ENCODE assay signal across 9 mouse cellular contexts in the genomic region with DNA sequence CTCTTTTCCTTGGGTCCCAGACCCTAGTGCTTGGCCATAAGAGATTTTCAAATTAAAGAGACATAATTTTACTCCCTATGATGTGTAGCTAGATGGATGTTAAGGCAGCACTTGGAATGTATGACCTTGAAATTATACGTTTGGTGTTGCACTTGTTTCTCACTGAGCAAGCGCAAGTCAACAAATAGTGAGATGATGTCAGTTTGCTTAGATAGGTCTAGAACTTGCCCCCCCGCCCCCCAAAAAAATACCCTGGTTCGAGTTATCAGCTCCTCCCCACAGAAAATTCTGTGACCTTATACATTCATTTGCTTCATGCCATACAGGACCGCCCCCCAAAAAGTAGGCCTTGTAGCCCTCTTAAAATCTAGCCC. TPM values are rescaled to one million over a fixed set of nuclear protein-coding genes. Genes with fewer than 3 reads are reported as not detected.
A peak's percentile ranks its signal among the peaks of the same experiment; 100 is the strongest.
DNase-seq lines count a peak whose midpoint lies in the region; ATAC-seq and TF ChIP-seq lines count a peak whose summit lies in the region.
"Had no signal": no experiment of that assay in that cellular context is flagged by ENCODE, and none has a peak within 500 bp of the region (broad histone marks: within the 10 kb centered on the region; RNA-seq: fewer than 3 reads in every experiment).

No protein-coding gene starts in this region.

- H3K4me1 ChIP-seq in kidney, embryonic 15.5 days: peaks cover 65% of the 10 kb centered on the region
- peaks cover 39% of the 10 kb centered on the region for H3K4me1 ChIP-seq in embryonic facial prominence, embryonic 12.5 days
- peaks cover 6% of the 10 kb centered on the region; the same call in 1 of the 2 replicates for H3K4me1 ChIP-seq in hindbrain, postnatal 0 days (ENCODE audit: insufficient read depth, low read length)
- peaks cover 5% of the 10 kb centered on the region for H3K4me1 ChIP-seq in midbrain, embryonic 16.5 days (ENCODE audit: control insufficient read depth, insufficient read depth, low read length)

- peak overlapping the region; percentile 66 for H3K4me3 ChIP-seq in kidney, embryonic 15.5 days (replicated peaks)
- 0 out of 2 replicates have a peak overlapping the region, but pooled peaks have one; percentile 14 for H3K4me3 ChIP-seq in embryonic facial prominence, embryonic 12.5 days
- H3K4me3 ChIP-seq in hindbrain, postnatal 0 days (ENCODE audit: low read length): no peak overlapping the region
- peak overlapping the region; percentile 47 for H3K4me3 ChIP-seq in midbrain, embryonic 16.5 days (ENCODE audit: low read depth, low read length)

- peaks cover 34% of the 10 kb centered on the region for H3K36me3 ChIP-seq in kidney, embryonic 15.5 days
- H3K36me3 ChIP-seq in embryonic facial prominence, embryonic 12.5 days: peaks cover 23% of the 10 kb centered on the region
- H3K36me3 ChIP-seq in hindbrain, postnatal 0 days (ENCODE audit: insufficient read depth, low read length): 0 out of 2 replicates have a peak, but pooled peaks cover 8% of the 10 kb centered on the region
- no peaks in the 10 kb centered on the region for H3K36me3 ChIP-seq in midbrain, embryonic 16.5 days (ENCODE audit: control insufficient read depth, insufficient read depth, low read length)

- 58% methylated on average over 5 of the region's 5 CpGs for WGBS in kidney, embryonic 15.5 days
- 58% methylated on average over 5 of the region's 5 CpGs for WGBS in embryonic facial prominence, embryonic 12.5 days
- WGBS in hindbrain, postnatal 0 days: 55% methylated on average over 5 of the region's 5 CpGs
- 61% methylated on average over 5 of the region's 5 CpGs for WGBS in midbrain, embryonic 16.5 days

- H3K9ac ChIP-seq in kidney, embryonic 15.5 days: no peak overlapping the region
- no peak overlapping the region for H3K9ac ChIP-seq in embryonic facial prominence, embryonic 12.5 days
- H3K9ac ChIP-seq in hindbrain, postnatal 0 days (replicated peaks; ENCODE audit: low read length): no peak overlapping the region
- H3K9ac ChIP-seq in midbrain, embryonic 16.5 days (ENCODE audit: low read depth, low read length): peak overlapping the region; percentile 42; the same call in 1 of the 2 replicates

- H3K9me3 ChIP-seq in kidney, embryonic 15.5 days (replicated peaks): no peaks in the 10 kb centered on the region
- no peaks in the 10 kb centered on the region for H3K9me3 ChIP-seq in embryonic facial prominence, embryonic 12.5 days
- no peaks in the 10 kb centered on the region for H3K9me3 ChIP-seq in hindbrain, postnatal 0 days (ENCODE audit: low read length)
- no peaks in the 10 kb centered on the region for H3K9me3 ChIP-seq in midbrain, embryonic 16.5 days (replicated peaks; ENCODE audit: control insufficient read depth, low read length, poor library complexity, severe bottlenecking)

- H3K27me3 ChIP-seq in kidney, embryonic 15.5 days: no peaks in the 10 kb centered on the region
- H3K27me3 ChIP-seq in embryonic facial prominence, embryonic 12.5 days: no peaks in the 10 kb centered on the region
- no peaks in the 10 kb centered on the region for H3K27me3 ChIP-seq in hindbrain, postnatal 0 days (ENCODE audit: insufficient read depth, low read length)
- H3K27me3 ChIP-seq in midbrain, embryonic 16.5 days (ENCODE audit: control insufficient read depth, insufficient read depth, low read depth, low read length): no peaks in the 10 kb centered on the region
- H3K27me3 ChIP-seq: Patski had no signal

- 0 out of 2 replicates have a peak overlapping the region, but pooled peaks have one; percentile 85 for H3K27ac ChIP-seq in kidney, embryonic 15.5 days
- 0 out of 2 replicates have a peak overlapping the region, but pooled peaks have one; percentile 23 for H3K27ac ChIP-seq in embryonic facial prominence, embryonic 12.5 days
- H3K27ac ChIP-seq in hindbrain, postnatal 0 days: peak overlapping the region; percentile 52
- peak overlapping the region; percentile 12; the same call in 1 of the 2 replicates for H3K27ac ChIP-seq in midbrain, embryonic 16.5 days (ENCODE audit: low read length)

- H3K4me2 ChIP-seq in kidney, embryonic 15.5 days: peak overlapping the region; percentile 97
- H3K4me2 ChIP-seq in embryonic facial prominence, embryonic 12.5 days (replicated peaks): peak overlapping the region; percentile 98
- H3K4me2 ChIP-seq in hindbrain, postnatal 0 days (ENCODE audit: low read depth, low read length): peak overlapping the region; percentile 54
- peak overlapping the region; percentile 94 for H3K4me2 ChIP-seq in midbrain, embryonic 16.5 days (ENCODE audit: low read length)

- DNase-seq in kidney, postnatal 25 days: no peak
- DNase-seq in hindbrain, postnatal 0 days (ENCODE audit: low spot score): no peak
- DNase-seq in cerebellum, adult 9-11 months: no peak
- DNase-seq in B cell, adult 2 months: no peak
- no peak for DNase-seq in adipocyte (ENCODE audit: low spot score)

- ATAC-seq in kidney, embryonic 15.5 days (replicated peaks; ENCODE audit: low FRiP score): no peak
- no peak for ATAC-seq in embryonic facial prominence, embryonic 12.5 days (ENCODE audit: insufficient number of reproducible peaks, insufficient read depth, low FRiP score, low TSS enrichment)
- ATAC-seq in hindbrain, postnatal 0 days: no peak
- ATAC-seq in midbrain, embryonic 16.5 days: no peak

- TF ChIP-seq CTCF in hindbrain, postnatal 0 days (IDR thresholded peaks at IDR 0.05; ENCODE audit: low read depth): no peak

RNA-seq across cellular contexts. Expression of gene Cdc6, which starts 0.6 kb away (rescaled TPM):
- polyA plus RNA-seq in kidney, embryonic 15.5 days (2015; fragmentation: Nextera tagmentation; extraction: Ambion mirVana): 36.3 and 39.1 TPM in 2 replicates
- polyA plus RNA-seq in embryonic facial prominence, embryonic 12.5 days (2016; fragmentation: Nextera tagmentation; extraction: Ambion mirVana): 33.1 and 34.7 TPM in 2 replicates
- 2.5 and 4.6 TPM in 2 replicates for total RNA-seq in hindbrain, postnatal 0 days (2014; rRNA removed)
- 3.0 and 3.4 TPM in 2 replicates for polyA plus RNA-seq in hindbrain, postnatal 0 days (2015; fragmentation: Nextera tagmentation; extraction: Ambion mirVana)
- polyA plus RNA-seq in midbrain, embryonic 16.5 days (2015; fragmentation: Nextera tagmentation; extraction: Ambion mirVana): 2.4 TPM in 2 replicates

RNA-seq across cellular contexts. Expression of gene Rara, which starts 20.6 kb away (rescaled TPM):
- 29.3 and 32.1 TPM in 2 replicates for polyA plus RNA-seq in kidney, embryonic 15.5 days (2015; fragmentation: Nextera tagmentation; extraction: Ambion mirVana)
- 48.8 and 49.2 TPM in 2 replicates for polyA plus RNA-seq in embryonic facial prominence, embryonic 12.5 days (2016; fragmentation: Nextera tagmentation; extraction: Ambion mirVana)
- 16.9 and 19.2 TPM in 2 replicates for total RNA-seq in hindbrain, postnatal 0 days (2014; rRNA removed)
- polyA plus RNA-seq in hindbrain, postnatal 0 days (2015; fragmentation: Nextera tagmentation; extraction: Ambion mirVana): 8.1 and 9.5 TPM in 2 replicates
- 9.5 and 9.6 TPM in 2 replicates for polyA plus RNA-seq in midbrain, embryonic 16.5 days (2015; fragmentation: Nextera tagmentation; extraction: Ambion mirVana)

RNA-seq across cellular contexts. Expression of gene Wipf2, which starts 43.6 kb away (rescaled TPM):
- polyA plus RNA-seq in kidney, embryonic 15.5 days (2015; fragmentation: Nextera tagmentation; extraction: Ambion mirVana): 4.2 and 5.2 TPM in 2 replicates
- polyA plus RNA-seq in embryonic facial prominence, embryonic 12.5 days (2016; fragmentation: Nextera tagmentation; extraction: Ambion mirVana): 5.0 TPM in 2 replicates
- 8.1 and 10.4 TPM in 2 replicates for total RNA-seq in hindbrain, postnatal 0 days (2014; rRNA removed)
- polyA plus RNA-seq in hindbrain, postnatal 0 days (2015; fragmentation: Nextera tagmentation; extraction: Ambion mirVana): 3.5 and 3.7 TPM in 2 replicates
- polyA plus RNA-seq in midbrain, embryonic 16.5 days (2015; fragmentation: Nextera tagmentation; extraction: Ambion mirVana): 4.5 and 4.7 TPM in 2 replicates

Comparison
In these comparisons a context has a peak if more than half of its experiments do, and no peak if none do; other contexts are left out.
1. H3K27ac ChIP-seq: peak in every context shown above with its lines; median percentile 85 in kidney, embryonic 15.5 days; 52 in hindbrain, postnatal 0 days; 23 in embryonic facial prominence, embryonic 12.5 days; 12 in midbrain, embryonic 16.5 days.